8 mouse cellular contexts compared by ENCODE assay signal in the genomic region with DNA sequence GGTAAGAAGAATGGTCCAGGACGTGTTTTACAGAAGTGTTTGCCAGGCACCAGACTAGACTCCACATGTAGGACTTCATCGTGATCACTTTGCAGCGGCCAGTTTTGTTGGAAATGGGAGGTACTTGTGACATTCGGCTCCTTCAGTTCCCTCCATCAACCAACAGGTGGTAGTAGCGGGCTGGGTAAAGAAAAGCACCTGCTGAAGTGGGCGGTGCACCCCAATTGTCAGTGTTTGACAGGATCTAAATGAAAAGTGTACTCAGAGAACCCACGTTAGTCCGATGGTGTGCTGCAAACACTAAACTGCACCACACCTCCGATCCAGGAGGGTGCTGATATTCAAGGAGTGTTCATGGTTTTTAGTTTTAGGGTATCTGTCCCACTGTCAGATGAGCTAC. TPM values are rescaled to one million over a fixed set of nuclear protein-coding genes. Genes with fewer than 3 reads are reported as not detected.
A peak's percentile ranks its signal among the peaks of the same experiment; 100 is the strongest.
DNase-seq lines count a peak whose midpoint lies in the region; ATAC-seq and TF ChIP-seq lines count a peak whose summit lies in the region.

No protein-coding gene starts in this region.

- no peak overlapping the region for H3K9ac ChIP-seq in hindbrain, postnatal 0 days (replicated peaks; ENCODE audit: low read length)
- H3K9ac ChIP-seq in midbrain, postnatal 0 days (replicated peaks; ENCODE audit: low read length, poor library complexity, severe bottlenecking) = no peak overlapping the region
- H3K9ac ChIP-seq in heart, embryonic 11.5 days (ENCODE audit: low read depth, low read length) = no peak overlapping the region

- 0 out of 2 replicates have a peak, but pooled peaks cover 10% of the 10 kb centered on the region for H3K27me3 ChIP-seq in hindbrain, postnatal 0 days (ENCODE audit: insufficient read depth, low read length)
- H3K27me3 ChIP-seq in midbrain, postnatal 0 days (ENCODE audit: insufficient read depth, low read length) = peaks cover 15% of the 10 kb centered on the region; the same call in 1 of the 2 replicates
- peaks cover 2% of the 10 kb centered on the region; the same call in 1 of the 2 replicates for H3K27me3 ChIP-seq in heart, embryonic 11.5 days (ENCODE audit: control insufficient read depth, insufficient read depth, low read length)

- H3K4me2 ChIP-seq in hindbrain, postnatal 0 days (ENCODE audit: low read depth, low read length) = no peak overlapping the region
- no peak overlapping the region for H3K4me2 ChIP-seq in midbrain, postnatal 0 days (ENCODE audit: low read depth, low read length, poor library complexity, severe bottlenecking)
- no peak overlapping the region for H3K4me2 ChIP-seq in heart, embryonic 11.5 days

- 12% methylated on average over 9 of the region's 9 CpGs for WGBS in hindbrain, postnatal 0 days
- 13% methylated on average over 9 of the region's 9 CpGs for WGBS in midbrain, postnatal 0 days
- 15% methylated on average over 9 of the region's 9 CpGs for WGBS in heart, embryonic 11.5 days (ENCODE audit: insufficient replicate concordance)

- H3K27ac ChIP-seq in hindbrain, postnatal 0 days = no peak overlapping the region
- no peak overlapping the region for H3K27ac ChIP-seq in midbrain, postnatal 0 days (ENCODE audit: low read depth, low read length)
- H3K27ac ChIP-seq in heart, embryonic 11.5 days (ENCODE audit: low read depth, low read length) = no peak overlapping the region

- DNase-seq in gastrocnemius, postnatal 10 days = peak; percentile 9
- DNase-seq in gastrocnemius, adult 8-10 months (ENCODE audit: low spot score in 2 of 2) = no peak
- DNase-seq in thymus, postnatal 0 days (ENCODE audit: low spot score) = peak; percentile 30
- DNase-seq in thymus, adult 18-20 months = no peak
- peak; percentile 79 for DNase-seq in hindbrain, postnatal 0 days (ENCODE audit: low spot score)
- peak; percentile 65 for DNase-seq in midbrain, postnatal 0 days (ENCODE audit: low spot score)
- no peak for DNase-seq in layer of hippocampus, postnatal 36 days

- no peak overlapping the region for H3K4me3 ChIP-seq in hindbrain, postnatal 0 days (ENCODE audit: low read length)
- H3K4me3 ChIP-seq in midbrain, postnatal 0 days (ENCODE audit: low read depth, low read length) = no peak overlapping the region
- H3K4me3 ChIP-seq in heart, embryonic 11.5 days (ENCODE audit: low read depth, low read length) = no peak overlapping the region

- H3K36me3 ChIP-seq in hindbrain, postnatal 0 days (ENCODE audit: insufficient read depth, low read length) = no peaks in the 10 kb centered on the region
- H3K36me3 ChIP-seq in midbrain, postnatal 0 days (ENCODE audit: insufficient read depth, low read length) = no peaks in the 10 kb centered on the region
- H3K36me3 ChIP-seq in heart, embryonic 11.5 days (ENCODE audit: control insufficient read depth, insufficient read depth, low read length) = no peaks in the 10 kb centered on the region

- ATAC-seq in hindbrain, postnatal 0 days = no peak
- ATAC-seq in midbrain, postnatal 0 days (ENCODE audit: low FRiP score) = 0 out of 2 replicates have a peak, but pooled peaks have one; percentile 44
- ATAC-seq in heart, embryonic 11.5 days (replicated peaks; ENCODE audit: insufficient number of reproducible peaks, low FRiP score, low TSS enrichment) = no peak

- peak; percentile 82 for TF ChIP-seq CTCF in hindbrain, postnatal 0 days (IDR thresholded peaks at IDR 0.05; ENCODE audit: low read depth)
- TF ChIP-seq CTCF in midbrain, postnatal 0 days (IDR thresholded peaks at IDR 0.05) = peak; percentile 78

- peaks cover 4% of the 10 kb centered on the region; the same call in 1 of the 2 replicates for H3K9me3 ChIP-seq in hindbrain, postnatal 0 days (ENCODE audit: low read length)
- no peaks in the 10 kb centered on the region for H3K9me3 ChIP-seq in midbrain, postnatal 0 days (ENCODE audit: low read length)
- H3K9me3 ChIP-seq in heart, embryonic 11.5 days (replicated peaks; ENCODE audit: control insufficient read depth, low read length) = no peaks in the 10 kb centered on the region

- no peaks in the 10 kb centered on the region for H3K4me1 ChIP-seq in hindbrain, postnatal 0 days (ENCODE audit: insufficient read depth, low read length)
- H3K4me1 ChIP-seq in midbrain, postnatal 0 days (ENCODE audit: insufficient read depth, low read length) = no peaks in the 10 kb centered on the region
- H3K4me1 ChIP-seq in heart, embryonic 11.5 days (ENCODE audit: control insufficient read depth, insufficient read depth, low read length) = no peaks in the 10 kb centered on the region

RNA-seq across cellular contexts. Expression of a gene that starts 40.7 kb away (rescaled TPM):
- total RNA-seq in gastrocnemius, postnatal 10 days (2021) = under 1 TPM; 0.16 to 0.38 TPM
- total RNA-seq in gastrocnemius, adult 8-10 months (2022) = not detected
- 36.5 and 53.2 TPM in 2 replicates for polyA plus RNA-seq in thymus, postnatal 0 days (2015; fragmentation: Nextera tagmentation; extraction: Ambion mirVana)
- not detected in 2 replicates for total RNA-seq in hindbrain, postnatal 0 days (2014; rRNA removed)
- not detected in 2 replicates for polyA plus RNA-seq in hindbrain, postnatal 0 days (2015; fragmentation: Nextera tagmentation; extraction: Ambion mirVana)
- 0.49 TPM in 1 of 2 replicates, not detected in the other for total RNA-seq in midbrain, postnatal 0 days (2014; rRNA removed)
- not detected in 2 replicates for polyA plus RNA-seq in midbrain, postnatal 0 days (2015; fragmentation: Nextera tagmentation; extraction: Ambion mirVana)
- total RNA-seq in layer of hippocampus, postnatal 36 days (2021) = not detected
- 0.37 and 0.55 TPM in 2 replicates for polyA plus RNA-seq in heart, embryonic 11.5 days (2014; fragmentation: Nextera tagmentation; extraction: Ambion mirVana)

Comparison
In these comparisons a context has a peak if more than half of its experiments do, and no peak if none do; other contexts are left out.
1. DNase-seq: peak in gastrocnemius, postnatal 10 days (single experiment), thymus, postnatal 0 days (single experiment), hindbrain, postnatal 0 days (single experiment) and midbrain, postnatal 0 days (single experiment); none in gastrocnemius, adult 8-10 months (0 of 2), thymus, adult 18-20 months (0 of 2) and layer of hippocampus, postnatal 36 days (0 of 2).